Mouse (Mus musculus): Measurements from ENCODE around the gene Gm38392. TPM values are rescaled to one million over a fixed set of nuclear protein-coding genes. Genes with fewer than 3 reads are reported as not detected.
"Not testable (repeated sequence)": the region's sequence is repeated elsewhere in the genome, so short reads cannot be mapped to it uniquely, and the experiment has no call there.

Gene Gm38392
- polyA plus RNA-seq, 1 experiment from 2014 or later, result 0.16 TPM

DNA sequence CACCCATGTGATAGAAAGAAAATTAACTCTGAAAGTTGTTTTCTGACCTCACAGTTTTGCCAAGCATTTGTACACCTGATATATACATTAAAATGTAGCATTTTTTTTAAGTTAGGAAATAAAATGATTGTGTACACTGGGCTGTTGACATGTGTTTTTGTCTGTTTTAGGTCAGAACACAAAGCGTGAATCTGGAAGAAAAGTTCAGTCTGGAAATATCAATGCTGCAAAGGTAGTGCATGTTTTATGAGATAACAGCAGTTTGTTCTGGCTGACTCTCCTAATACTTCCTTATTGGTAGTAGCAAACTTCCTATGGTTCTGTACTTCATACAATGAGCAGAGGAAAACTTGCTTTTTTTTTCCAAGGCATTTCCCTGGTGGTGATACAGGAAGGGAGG lies 12.2 kb upstream of the Gm38392 start:
- DNase-seq (ENCODE audit: low spot score) (no peak), ATAC-seq (replicated peaks; ENCODE audit: low FRiP score) (no peak)
- no peaks in the 10 kb centered on the region for H3K27me3 ChIP-seq (ENCODE audit: control insufficient read depth, insufficient read depth, low read length)
- no peak overlapping the region for H3K4me3 ChIP-seq (ENCODE audit: low read depth, low read length)
- H3K4me1 ChIP-seq (replicated peaks; ENCODE audit: control insufficient read depth, insufficient read depth, low read length), result peaks cover 5% of the 10 kb centered on the region
- H3K36me3 ChIP-seq (ENCODE audit: control insufficient read depth, insufficient read depth, low read length), result peaks cover 22% of the 10 kb centered on the region
- 87% methylated on average over 1 of the region's 1 CpGs for WGBS
- no peak overlapping the region for H3K27ac ChIP-seq (ENCODE audit: low read depth, low read length)
- H3K9ac ChIP-seq (ENCODE audit: low read length), result no peak overlapping the region
- H3K4me2 ChIP-seq (ENCODE audit: low read depth, low read length, severe bottlenecking), result no peak overlapping the region
- no peaks in the 10 kb centered on the region for H3K9me3 ChIP-seq (ENCODE audit: control insufficient read depth, low read length)

DNA sequence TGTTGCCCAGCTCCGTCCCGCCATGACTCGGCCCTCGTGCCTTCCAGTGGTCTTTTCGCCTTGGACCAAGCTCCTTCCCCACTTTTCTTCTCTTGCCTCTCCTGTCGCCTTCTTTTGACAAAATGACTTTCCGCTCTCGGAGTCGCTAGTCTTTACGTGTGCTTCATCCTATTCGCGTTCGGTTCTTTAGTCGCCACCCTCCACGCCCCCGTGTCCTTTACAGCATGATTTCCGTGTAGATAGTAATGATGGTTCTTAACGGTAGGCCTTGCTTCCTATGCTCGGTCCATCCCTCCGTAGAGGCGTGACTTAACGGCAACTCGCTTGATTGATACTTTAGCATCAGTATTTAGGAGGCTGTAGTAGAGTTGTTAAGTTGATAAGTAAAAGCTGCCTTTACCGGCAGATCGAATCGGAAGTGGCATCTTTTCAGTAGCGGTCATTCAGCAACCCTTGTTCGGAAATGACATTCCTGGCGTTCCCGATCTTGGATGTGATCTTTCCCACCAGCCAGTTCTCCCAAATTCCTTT lies 10.4 kb upstream of the Gm38392 start:
- H3K4me2 ChIP-seq (ENCODE audit: low read depth, low read length, severe bottlenecking), result peak overlapping the region; percentile 90
- WGBS, result under 1% methylated on average over 30 of the region's 30 CpGs
- H3K4me3 ChIP-seq (ENCODE audit: low read depth, low read length), result peak overlapping the region; percentile 80
- no peaks in the 10 kb centered on the region for H3K9me3 ChIP-seq (ENCODE audit: control insufficient read depth, low read length)
- H3K9ac ChIP-seq (ENCODE audit: low read length), result peak overlapping the region; percentile 93
- DNase-seq (ENCODE audit: low spot score) (no peak), ATAC-seq (replicated peaks; ENCODE audit: low FRiP score) (no peak)
- H3K27ac ChIP-seq (ENCODE audit: low read depth, low read length), result peak overlapping the region; percentile 81
- H3K4me1 ChIP-seq (replicated peaks; ENCODE audit: control insufficient read depth, insufficient read depth, low read length), result peaks cover 5% of the 10 kb centered on the region
- H3K27me3 ChIP-seq (ENCODE audit: control insufficient read depth, insufficient read depth, low read length), result no peaks in the 10 kb centered on the region
- peaks cover 16% of the 10 kb centered on the region for H3K36me3 ChIP-seq (ENCODE audit: control insufficient read depth, insufficient read depth, low read length)

DNA sequence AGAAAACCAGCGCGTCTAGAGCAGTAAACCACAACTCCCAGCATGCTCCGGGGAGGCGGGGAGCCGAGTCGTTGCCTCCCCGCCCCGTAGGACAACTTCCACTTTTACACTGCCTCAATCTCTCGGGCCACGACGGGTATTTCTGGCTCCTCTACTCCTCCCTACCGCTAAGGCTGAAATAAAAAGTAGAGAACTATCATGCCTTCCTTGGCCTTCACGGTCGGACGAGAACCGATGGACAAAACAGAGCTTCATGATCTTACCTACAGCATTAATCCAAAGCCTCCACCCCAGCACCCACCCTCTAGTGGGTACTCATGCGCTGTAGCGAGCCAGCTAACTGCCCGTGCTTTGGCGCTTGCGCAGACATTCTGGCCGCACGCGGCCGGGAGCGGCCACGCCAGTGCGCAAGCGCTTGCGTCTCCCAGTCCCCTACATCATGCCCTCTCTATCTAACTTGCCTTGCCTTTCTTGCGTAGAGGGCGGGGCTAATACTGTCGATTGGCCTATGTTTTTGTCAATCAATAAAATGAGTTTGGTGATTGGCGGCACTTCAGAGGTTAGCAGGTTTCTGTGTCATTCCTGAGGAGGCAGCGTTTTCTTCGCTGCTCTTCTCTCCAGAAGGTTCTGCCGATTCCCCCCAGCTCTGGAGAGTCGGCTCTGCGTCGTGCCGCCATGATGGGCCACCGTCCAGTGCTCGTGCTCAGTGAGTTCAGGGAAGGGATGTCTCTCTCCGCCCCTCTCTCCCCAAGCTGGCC lies 9.7 kb upstream of the Gm38392 start, which contains the start of the genes Tsacc and Cct3:
TSS of gene Tsacc (minus strand) at position 439 of the 758 bp plus-strand sequence.
TSS of gene Cct3 (plus strand) at position 556 of the 758 bp plus-strand sequence.
- peak within 1 kb of the TSS; percentile 80 for H3K4me3 ChIP-seq (ENCODE audit: low read depth, low read length)
- H3K4me1 ChIP-seq (replicated peaks; ENCODE audit: control insufficient read depth, insufficient read depth, low read length), result peaks cover 5% of the 10 kb centered on the region
- DNase-seq (ENCODE audit: low spot score), result peak; percentile 96
- no peaks in the 10 kb centered on the region for H3K9me3 ChIP-seq (ENCODE audit: control insufficient read depth, low read length)
- peak; percentile 99 for ATAC-seq (replicated peaks; ENCODE audit: low FRiP score)
- under 1% methylated on average over 44 of the region's 44 CpGs for WGBS
- H3K27ac ChIP-seq (ENCODE audit: low read depth, low read length), result peak within 1 kb of the TSS; percentile 81
- peak within 1 kb of the TSS; percentile 90 for H3K4me2 ChIP-seq (ENCODE audit: low read depth, low read length, severe bottlenecking)
- H3K9ac ChIP-seq (ENCODE audit: low read length), result peak within 1 kb of the TSS; percentile 93
- no peaks in the 10 kb centered on the region for H3K27me3 ChIP-seq (ENCODE audit: control insufficient read depth, insufficient read depth, low read length)
- H3K36me3 ChIP-seq (ENCODE audit: control insufficient read depth, insufficient read depth, low read length), result peaks cover 14% of the 10 kb centered on the region

DNA sequence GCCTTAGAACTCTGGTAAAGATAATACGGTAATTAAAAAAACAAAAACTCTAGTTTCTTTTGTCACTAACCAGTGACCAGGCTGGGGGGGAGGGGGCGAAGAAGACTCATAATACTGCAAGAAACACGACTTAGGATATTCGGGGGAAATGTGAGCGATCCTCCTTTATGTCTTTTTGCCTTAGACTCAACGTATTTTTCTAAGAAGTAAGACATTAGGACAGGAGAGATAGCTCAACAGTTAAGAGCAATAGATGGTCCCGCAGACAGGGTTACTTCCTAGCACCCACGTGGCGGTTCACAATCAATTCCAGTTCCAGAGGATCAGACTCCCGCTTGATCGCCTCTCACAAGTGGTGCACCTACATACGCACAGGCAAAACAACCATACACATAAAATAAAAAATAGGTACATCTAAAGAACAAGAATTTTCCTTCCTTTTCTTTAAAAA lies 9.1 kb upstream of the Gm38392 start:
- H3K27me3 ChIP-seq (ENCODE audit: control insufficient read depth, insufficient read depth, low read length), result no peaks in the 10 kb centered on the region
- peak overlapping the region; percentile 51 for H3K9ac ChIP-seq (ENCODE audit: low read length)
- H3K4me1 ChIP-seq (replicated peaks; ENCODE audit: control insufficient read depth, insufficient read depth, low read length), result peaks cover 5% of the 10 kb centered on the region
- under 1% methylated on average over 12 of the region's 12 CpGs for WGBS
- DNase-seq (ENCODE audit: low spot score), result peak; percentile 58
- peak overlapping the region; percentile 80 for H3K4me3 ChIP-seq (ENCODE audit: low read depth, low read length)
- H3K4me2 ChIP-seq (ENCODE audit: low read depth, low read length, severe bottlenecking), result peak overlapping the region; percentile 90
- H3K27ac ChIP-seq (ENCODE audit: low read depth, low read length), result peak overlapping the region; percentile 67
- peak; percentile 36; the same call in 1 of the 2 replicates for ATAC-seq (replicated peaks; ENCODE audit: low FRiP score)
- H3K36me3 ChIP-seq (ENCODE audit: control insufficient read depth, insufficient read depth, low read length), result peaks cover 8% of the 10 kb centered on the region
- no peaks in the 10 kb centered on the region for H3K9me3 ChIP-seq (ENCODE audit: control insufficient read depth, low read length)

DNA sequence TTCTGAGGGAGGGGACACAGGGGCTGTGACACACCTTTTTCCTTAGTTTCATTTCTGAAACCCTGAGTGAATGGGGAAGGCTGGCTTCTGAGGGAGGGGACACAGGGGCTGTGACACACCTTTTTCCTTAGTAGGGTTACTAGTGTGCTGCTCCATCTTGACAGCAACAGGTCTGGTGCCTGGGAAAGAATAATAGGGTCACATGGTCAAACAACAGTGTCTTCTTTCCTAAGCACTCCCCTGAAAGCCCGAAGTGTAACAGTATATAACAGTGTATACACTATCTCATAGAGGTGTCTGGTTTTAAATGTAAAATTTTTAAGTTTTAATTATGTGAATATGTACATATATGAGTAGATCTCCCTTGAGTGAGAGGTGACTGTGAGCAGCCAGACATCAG lies 8.3 kb upstream of the Gm38392 start:
- H3K27ac ChIP-seq (ENCODE audit: low read depth, low read length); H3K4me1 ChIP-seq (replicated peaks; ENCODE audit: control insufficient read depth, insufficient read depth, low read length); DNase-seq (ENCODE audit: low spot score); H3K36me3 ChIP-seq (ENCODE audit: control insufficient read depth, insufficient read depth, low read length); H3K27me3 ChIP-seq (ENCODE audit: control insufficient read depth, insufficient read depth, low read length); H3K4me3 ChIP-seq (ENCODE audit: low read depth, low read length); ATAC-seq (replicated peaks; ENCODE audit: low FRiP score); H3K9me3 ChIP-seq (ENCODE audit: control insufficient read depth, low read length): not testable (repeated sequence)
- WGBS, result 85% methylated on average over 1 of the region's 1 CpGs
- peak overlapping the region; percentile 33; the same call in 1 of the 2 replicates for H3K9ac ChIP-seq (ENCODE audit: low read length)
- peak overlapping the region; percentile 90; the same call in 1 of the 2 replicates for H3K4me2 ChIP-seq (ENCODE audit: low read depth, low read length, severe bottlenecking)

DNA sequence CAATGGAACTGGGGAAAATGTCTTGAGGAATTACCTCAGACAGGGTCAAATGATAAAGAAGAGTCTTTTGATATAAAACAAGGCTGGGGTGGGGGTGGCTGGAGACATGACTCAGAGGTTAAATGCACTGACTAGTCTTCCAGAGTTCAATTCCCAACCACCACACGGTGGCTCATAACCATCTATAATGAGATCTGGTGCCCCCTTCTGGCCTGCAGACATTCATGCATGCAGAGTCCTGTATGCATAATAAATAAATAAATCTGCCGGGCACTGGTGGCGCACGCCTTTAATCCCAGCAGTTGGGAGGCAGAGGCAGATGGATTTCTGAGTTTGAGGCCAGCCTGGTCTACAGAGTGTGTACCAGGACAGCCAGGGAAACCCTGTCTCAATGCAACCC lies 5.0 kb upstream of the Gm38392 start:
- 56% methylated on average over 4 of the region's 4 CpGs for WGBS
- Histone ChIP-seq H3K4me1 (replicated peaks; ENCODE audit: control insufficient read depth, insufficient read depth, low read length) (no peaks in the 10 kb centered on the region), H3K27me3 (ENCODE audit: control insufficient read depth, insufficient read depth, low read length) (no peaks in the 10 kb centered on the region), H3K9ac (ENCODE audit: low read length) (no peak overlapping the region), H3K4me2 (ENCODE audit: low read depth, low read length, severe bottlenecking) (no peak overlapping the region), H3K9me3 (ENCODE audit: control insufficient read depth, low read length) (no peaks in the 10 kb centered on the region), H3K4me3 (ENCODE audit: low read depth, low read length) (no peak overlapping the region), H3K27ac (ENCODE audit: low read depth, low read length) (no peak overlapping the region), H3K36me3 (ENCODE audit: control insufficient read depth, insufficient read depth, low read length) (no peaks in the 10 kb centered on the region)
- ATAC-seq (replicated peaks; ENCODE audit: low FRiP score) (no peak), DNase-seq (ENCODE audit: low spot score) (peak; percentile 58)

DNA sequence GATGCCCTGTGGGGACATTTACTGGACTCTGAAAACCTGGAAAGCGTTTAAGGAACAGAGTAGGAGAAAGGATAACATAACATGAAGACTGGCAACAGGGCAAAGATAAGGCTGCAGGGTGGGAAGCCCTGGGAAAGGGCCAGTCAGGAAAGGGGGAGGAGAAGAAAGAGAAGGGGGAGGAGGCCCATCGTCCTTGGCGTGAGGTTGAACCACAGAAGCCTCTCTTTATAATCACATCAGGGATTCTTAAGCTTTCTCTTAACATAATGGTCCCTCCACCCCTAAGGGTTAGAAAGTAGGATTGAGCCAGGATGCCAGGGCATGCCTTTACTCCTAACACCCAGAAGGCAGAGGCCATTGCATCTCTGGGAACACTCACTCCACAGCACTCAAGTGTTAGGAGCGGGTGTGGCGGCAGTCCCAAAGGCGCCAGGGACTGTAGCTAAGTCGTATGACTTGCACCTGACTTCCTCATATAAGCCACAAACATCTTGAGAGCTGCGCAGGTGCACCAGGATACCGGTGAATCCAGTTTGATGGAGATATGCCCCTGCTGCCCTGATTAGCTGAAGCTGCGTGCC lies 1.2 kb upstream of the Gm38392 start:
- H3K4me3 ChIP-seq (ENCODE audit: low read depth, low read length), result not testable (repeated sequence)

DNA sequence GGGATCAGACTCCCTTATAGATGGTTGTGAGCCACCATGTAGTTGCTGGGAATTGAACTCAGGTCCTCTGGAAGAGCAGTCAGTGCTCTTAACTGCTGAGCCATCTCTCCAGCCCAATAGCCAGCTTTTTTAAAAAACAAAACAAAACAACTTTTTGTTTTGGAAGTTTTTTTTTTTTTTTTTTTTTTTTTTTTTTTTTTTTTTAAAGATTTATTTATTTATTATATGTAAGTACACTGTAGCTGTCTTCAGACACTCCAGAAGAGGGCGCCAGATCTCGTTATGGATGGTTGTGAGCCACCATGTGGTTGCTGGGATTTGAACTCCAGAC lies 1.5 kb downstream of the Gm38392 start:
- WGBS, result no CpG with 5 or more reads among the region's 2 CpGs
- H3K4me3 ChIP-seq (ENCODE audit: low read depth, low read length); H3K36me3 ChIP-seq (ENCODE audit: control insufficient read depth, insufficient read depth, low read length); H3K27ac ChIP-seq (ENCODE audit: low read depth, low read length); H3K4me1 ChIP-seq (replicated peaks; ENCODE audit: control insufficient read depth, insufficient read depth, low read length); H3K9ac ChIP-seq (ENCODE audit: low read length); H3K4me2 ChIP-seq (ENCODE audit: low read depth, low read length, severe bottlenecking); H3K27me3 ChIP-seq (ENCODE audit: control insufficient read depth, insufficient read depth, low read length); H3K9me3 ChIP-seq (ENCODE audit: control insufficient read depth, low read length); DNase-seq (ENCODE audit: low spot score); ATAC-seq (replicated peaks; ENCODE audit: low FRiP score): not testable (repeated sequence)

More for the DNA sequence above, 1.2 kb upstream of the Gm38392 start:
- H3K4me1 ChIP-seq (replicated peaks; ENCODE audit: control insufficient read depth, insufficient read depth, low read length); H3K36me3 ChIP-seq (ENCODE audit: control insufficient read depth, insufficient read depth, low read length); H3K4me2 ChIP-seq (ENCODE audit: low read depth, low read length, severe bottlenecking); DNase-seq (ENCODE audit: low spot score); H3K27me3 ChIP-seq (ENCODE audit: control insufficient read depth, insufficient read depth, low read length); H3K27ac ChIP-seq (ENCODE audit: low read depth, low read length); ATAC-seq (replicated peaks; ENCODE audit: low FRiP score); H3K9me3 ChIP-seq (ENCODE audit: control insufficient read depth, low read length); H3K9ac ChIP-seq (ENCODE audit: low read length): not testable (repeated sequence)
- 72% methylated on average over 8 of the region's 10 CpGs for WGBS

All from forebrain, embryonic 11.5 days (tissue).